Mouse (Mus musculus) heart, adult 2 months (tissue): ENCODE results near the gene Sept5.

Experiments used
- CTCF ChIP-seq: fragments of 200-600 bp; IDR thresholded peaks from 2 replicates; pipeline ENCODE4 v1.8.1; 2022; ENCODE audit warnings: antibody characterized with exemption, mild to moderate bottlenecking, moderate library complexity
- EP300 ChIP-seq: fragments of 200-500 bp; IDR thresholded peaks from 2 replicates; pipeline ENCODE4 v1.6.1; 2011; ENCODE audit warnings: low read depth, low read length, control low read depth; ENCODE audit not compliant: insufficient read depth
- POLR2A ChIP-seq: fragments of 200-500 bp; IDR thresholded peaks from 2 replicates; pipeline ENCODE4 v1.6.1; 2011; ENCODE audit warnings: mild to moderate bottlenecking, low read depth, low read length, control low read depth; ENCODE audit not compliant: insufficient read depth

- TF ChIP-seq POLR2A = no peak
- TF ChIP-seq CTCF = no peak
- no peak for TF ChIP-seq EP300
Observed at GRCm38 (mm10) chr16:18643406-18643998, 13.7 kb upstream of the Sept5 start.
